21 mouse cellular contexts compared by ENCODE assay signal in the genomic region with DNA sequence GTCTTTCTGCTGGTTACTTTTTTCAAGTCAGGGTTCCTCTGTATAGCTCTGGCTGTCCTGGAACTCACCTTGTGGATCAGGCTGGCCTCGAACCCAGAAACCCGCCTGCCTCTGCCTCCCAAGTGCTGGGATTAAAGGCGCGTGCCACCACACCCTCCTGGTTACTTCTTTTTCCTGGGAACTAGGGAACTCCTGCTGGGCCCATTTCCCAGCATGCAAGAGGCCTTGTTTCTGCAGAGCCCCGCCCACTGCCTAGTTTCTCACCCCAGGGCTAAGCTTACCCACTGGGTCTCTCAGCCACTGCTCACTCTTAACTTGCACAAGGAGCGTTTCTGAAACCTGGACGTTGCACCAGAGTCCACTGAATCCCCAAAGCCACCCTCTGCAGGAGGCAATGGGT.
"Had no signal": no experiment of that assay in that cellular context is flagged by ENCODE, and none has a peak within 500 bp of the region (broad histone marks: within the 10 kb centered on the region; RNA-seq: fewer than 3 reads in every experiment).

No protein-coding gene starts in this region.

- H3K4me1 ChIP-seq: limb, embryonic 12.5 days; limb, embryonic 15.5 days; lung, embryonic 15.5 days had no signal

- H3K36me3 ChIP-seq: kidney, embryonic 15.5 days; limb, embryonic 12.5 days; limb, embryonic 15.5 days; lung, embryonic 15.5 days; midbrain, embryonic 12.5 days; midbrain, embryonic 15.5 days; neural tube, embryonic 13.5 days had no signal

- ATAC-seq: liver, postnatal 0 days; midbrain, embryonic 15.5 days had no signal

- H3K9me3 ChIP-seq: kidney, embryonic 15.5 days; limb, embryonic 12.5 days; limb, embryonic 15.5 days; lung, embryonic 15.5 days; midbrain, embryonic 12.5 days; midbrain, embryonic 15.5 days; neural tube, embryonic 13.5 days had no signal

- H3K27me3 ChIP-seq: limb, embryonic 12.5 days; limb, embryonic 15.5 days; lung, embryonic 15.5 days; midbrain, embryonic 12.5 days; midbrain, embryonic 15.5 days; neural tube, embryonic 13.5 days had no signal

- H3K4me2 ChIP-seq: kidney, embryonic 15.5 days; limb, embryonic 12.5 days; limb, embryonic 15.5 days; liver, embryonic 11.5 days; lung, embryonic 15.5 days; midbrain, embryonic 12.5 days; midbrain, embryonic 15.5 days; neural tube, embryonic 13.5 days had no signal

- DNase-seq: kidney, adult 8-10 months; kidney, postnatal 10 days; kidney, postnatal 36 days; left cerebral cortex, postnatal 4 days; liver, postnatal 0 days; lung, postnatal 10 days; lung, postnatal 4 days; retina, postnatal 1 day; right cerebral cortex, postnatal 25 days; spleen, adult 18-20 months; thymus, postnatal 36 days had no signal

- H3K9ac ChIP-seq: kidney, embryonic 15.5 days; limb, embryonic 12.5 days; limb, embryonic 15.5 days; liver, embryonic 14.5 days; liver, postnatal 0 days; lung, embryonic 15.5 days; midbrain, embryonic 12.5 days; midbrain, embryonic 15.5 days; neural tube, embryonic 13.5 days had no signal

- H3K4me3 ChIP-seq: kidney, embryonic 15.5 days; limb, embryonic 12.5 days; limb, embryonic 15.5 days; lung, embryonic 15.5 days; midbrain, embryonic 12.5 days; midbrain, embryonic 15.5 days; myocyte; neural tube, embryonic 13.5 days had no signal

- H3K27ac ChIP-seq: kidney, embryonic 15.5 days; limb, embryonic 12.5 days; limb, embryonic 15.5 days; liver, embryonic 14.5 days; lung, embryonic 15.5 days; midbrain, embryonic 12.5 days; midbrain, embryonic 15.5 days; neural tube, embryonic 13.5 days had no signal
